Mouse (Mus musculus) urinary bladder, postnatal 10 days (tissue): ENCODE results near the gene Zmym1.
"Not testable (repeated sequence)": the region's sequence is repeated elsewhere in the genome, so short reads cannot be mapped to it uniquely, and the experiment has no call there.

ENCODE experiments used
- DNase-seq: peaks from one replicate; pipeline ENCODE4 v3.0.0; 2022; ENCODE audit warnings: low spot score

Zmym1 gene

GRCm38 (mm10) chr4:127060585-127061290 lies at the start of gene Zmym1:
Gene Zmym1 (minus strand): TSS chr4:127061152.
- peak; percentile 70 for DNase-seq

- no peak for DNase-seq
Measured at GRCm38 (mm10) chr4:127110570-127110969, 49.6 kb upstream of the Zmym1 start.

GRCm38 (mm10) chr4:127107566-127107965 lies 46.6 kb upstream of the Zmym1 start:
- DNase-seq, result no peak

GRCm38 (mm10) chr4:127099552-127099951 lies 38.6 kb upstream of the Zmym1 start:
- DNase-seq, result not testable (repeated sequence)

- DNase-seq, result no peak
Measured at GRCm38 (mm10) chr4:127095090-127095489, 34.1 kb upstream of the Zmym1 start.

GRCm38 (mm10) chr4:127091188-127091587 lies 30.2 kb upstream of the Zmym1 start:
- no peak for DNase-seq

- no peak for DNase-seq
Measured at GRCm38 (mm10) chr4:127085761-127086160, 24.8 kb upstream of the Zmym1 start.

- DNase-seq, result no peak
Measured at GRCm38 (mm10) chr4:127083131-127083530, 22.2 kb upstream of the Zmym1 start.

- no peak for DNase-seq
Measured at GRCm38 (mm10) chr4:127080806-127081205, 19.9 kb upstream of the Zmym1 start.

GRCm38 (mm10) chr4:127076875-127077548 lies 16.1 kb upstream of the Zmym1 start, which contains the start of gene Zmym6:
Gene Zmym6 (plus strand): TSS chr4:127077383.
- DNase-seq, result peak; percentile 75

GRCm38 (mm10) chr4:127074915-127075314 lies 14.0 kb upstream of the Zmym1 start:
- no peak for DNase-seq

GRCm38 (mm10) chr4:127064051-127064450 lies 3.1 kb upstream of the Zmym1 start:
- DNase-seq, result no peak

GRCm38 (mm10) chr4:127054522-127055198 lies 6.3 kb downstream of the Zmym1 start:
- DNase-seq, result no peak

- DNase-seq, result no peak
Measured at GRCm38 (mm10) chr4:127053071-127053470, 7.9 kb downstream of the Zmym1 start.

GRCm38 (mm10) chr4:127051121-127051520 lies 9.8 kb downstream of the Zmym1 start:
- no peak for DNase-seq

- no peak for DNase-seq
Measured at GRCm38 (mm10) chr4:127043540-127043939, 17.4 kb downstream of the Zmym1 start.

- DNase-seq, result no peak
Measured at GRCm38 (mm10) chr4:127039871-127040483, 21.0 kb downstream of the Zmym1 start.

- no peak for DNase-seq
Measured at GRCm38 (mm10) chr4:127038828-127039349, 22.1 kb downstream of the Zmym1 start.

- DNase-seq, result no peak
Measured at GRCm38 (mm10) chr4:127037908-127038827, 22.8 kb downstream of the Zmym1 start.

- DNase-seq, result no peak
Measured at GRCm38 (mm10) chr4:127037158-127037557, 23.8 kb downstream of the Zmym1 start.
